Mouse (Mus musculus) heart, embryonic 14.5 days (tissue): ENCODE results near the gene Poll. TPM values are rescaled to one million over a fixed set of nuclear protein-coding genes. Genes with fewer than 3 reads are reported as not detected.

Source experiments
- ATAC-seq: fragments of 200-750 bp; cut with Nextera tagmentation; 2 replicates; pipeline ENCODE4 v1.8.0; 2017; ENCODE audit warnings: low read depth, moderate TSS enrichment; ENCODE audit not compliant: insufficient number of reproducible peaks, insufficient read depth, low FRiP score
- H3K27ac ChIP-seq, 2 experiments: fragments of 200-500 bp in 1 of 2; fragments of 300-500 bp in 1 of 2; sonication (generic) in 1 of 2; replicated peaks in 1 of 2; 2 replicates each; pipeline ENCODE4 v1.5.1; 2012 to 2014; ENCODE audit warnings: low read depth in 2 of 2, low read length in 2 of 2, control low read depth in 1 of 2, mild to moderate bottlenecking in 1 of 2, mixed read lengths in 1 of 2; ENCODE audit not compliant: control insufficient read depth in 1 of 2, insufficient read depth in 1 of 2
- H3K27me3 ChIP-seq: fragments of 300-500 bp; sonication (generic); 2 replicates; pipeline ENCODE4 v1.6.1; 2014; ENCODE audit warnings: mild to moderate bottlenecking, low read length, control low read depth; ENCODE audit not compliant: control insufficient read depth, insufficient read depth
- H3K36me3 ChIP-seq: fragments of 300-500 bp; sonication (generic); 2 replicates; pipeline ENCODE4 v1.6.1; 2014; ENCODE audit warnings: mild to moderate bottlenecking, control low read depth, low read length, mixed read lengths; ENCODE audit not compliant: control insufficient read depth, insufficient read depth
- H3K4me1 ChIP-seq, 2 experiments: fragments of 200-500 bp in 1 of 2; fragments of 300-500 bp in 1 of 2; sonication (generic) in 1 of 2; 2 replicates each; pipeline ENCODE4 v1.6.1; 2012 to 2014; ENCODE audit warnings: low read length in 2 of 2, control low read depth in 1 of 2, mixed read lengths in 1 of 2; ENCODE audit not compliant: control insufficient read depth in 2 of 2, insufficient read depth in 2 of 2
- H3K4me2 ChIP-seq: fragments of 300-500 bp; sonication (generic); 2 replicates; pipeline ENCODE4 v1.6.1; 2014; ENCODE audit warnings: mild to moderate bottlenecking, low read length
- H3K4me3 ChIP-seq, 2 experiments: fragments of 200-500 bp in 1 of 2; fragments of 300-500 bp in 1 of 2; sonication (generic) in 1 of 2; 2 replicates each; pipeline ENCODE4 v1.5.1; 2012 to 2014; ENCODE audit warnings: low read length in 2 of 2, mild to moderate bottlenecking in 2 of 2, control low read depth in 1 of 2, low read depth in 1 of 2, moderate library complexity in 1 of 2; ENCODE audit not compliant: control insufficient read depth in 1 of 2, insufficient read depth in 1 of 2
- H3K9ac ChIP-seq: fragments of 300-500 bp; sonication (generic); 2 replicates; pipeline ENCODE4 v1.6.1; 2014; ENCODE audit warnings: mild to moderate bottlenecking, low read length
- H3K9me3 ChIP-seq: fragments of 300-500 bp; sonication (generic); 2 replicates; pipeline ENCODE4 v1.6.1; 2016; ENCODE audit warnings: low read length, control low read depth; ENCODE audit not compliant: control insufficient read depth
- WGBS: fragments of 180-500 bp; shearing (Covaris S2); extraction: QIAGEN DNeasy Blood & Tissue Kit; methylation state at CpG from one replicate; pipeline ENCODE4 v1.1.7; 2014; 5-methylcytosine and 5-hydroxymethylcytosine counted together
- polyA plus RNA-seq: library from polyadenylated mRNA; unstranded; fragments of >200 nt; fragmentation: Nextera tagmentation; extraction: Ambion mirVana; gene quantifications from 2 replicates; pipeline ENCODE4 v1.2.1, GENCODE M21; 2014

The Poll gene
- polyA plus RNA-seq, 1 experiment from 2014 or later: 13.0 TPM

DNA sequence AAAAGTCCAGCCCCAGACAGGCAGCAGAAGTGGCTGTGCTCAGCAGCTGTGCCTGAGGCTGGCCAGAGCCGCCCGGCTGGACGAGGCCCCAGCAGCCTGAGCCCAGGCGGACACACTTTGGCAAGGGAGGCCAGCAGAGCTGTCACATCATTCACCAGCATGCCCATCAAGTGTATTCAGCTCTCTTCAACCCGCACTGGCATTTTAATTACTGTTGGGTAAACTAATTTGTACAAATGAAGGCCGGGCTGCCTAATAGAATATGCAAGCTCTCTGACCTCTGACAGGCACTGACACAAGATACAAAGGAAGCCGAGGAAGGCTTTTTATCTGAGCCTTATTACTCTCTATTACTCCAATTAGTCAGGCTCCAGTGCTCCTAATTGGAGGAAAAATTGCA is 35.7 kb upstream of the Poll start:
- Histone ChIP-seq H3K4me2 (no peak overlapping the region), H3K4me1 (peaks cover 4 to 11% of the 10 kb centered on the region in 2 experiments; a peak in 2 of 4 replicates), H3K27me3 (no peaks in the 10 kb centered on the region), H3K9me3 (no peaks in the 10 kb centered on the region), H3K9ac (no peak overlapping the region), H3K4me3 (no peak overlapping the region), H3K36me3 (peaks cover 10% of the 10 kb centered on the region; the same call in 1 of the 2 replicates), H3K27ac (no peak overlapping the region)
- no peak for ATAC-seq
- 45% methylated on average over 7 of the region's 7 CpGs for WGBS

DNA sequence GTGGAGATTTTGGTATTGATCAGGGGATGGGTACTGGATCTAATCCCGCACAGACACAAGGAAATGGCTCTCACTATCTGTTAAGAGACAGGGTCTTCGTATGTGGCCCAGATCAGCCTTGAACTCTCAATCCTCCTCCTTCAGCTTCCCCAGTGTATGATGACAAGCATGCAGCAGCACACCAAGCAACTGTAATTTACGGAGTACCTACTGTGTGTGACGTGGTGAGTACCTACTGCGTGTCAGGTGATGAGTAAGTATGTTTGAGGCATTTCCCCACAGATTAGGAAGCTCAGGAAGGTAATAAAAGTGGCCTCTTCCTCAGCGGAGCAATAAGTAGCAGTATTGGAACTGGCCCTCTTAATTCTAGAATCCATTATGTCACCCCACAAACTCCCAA is 35.1 kb upstream of the Poll start:
- H3K27ac ChIP-seq: no peak overlapping the region
- no peak overlapping the region for H3K4me2 ChIP-seq
- WGBS: 90% methylated on average over 6 of the region's 6 CpGs
- H3K4me3 ChIP-seq: no peak overlapping the region
- H3K36me3 ChIP-seq: peaks cover 11% of the 10 kb centered on the region; the same call in 1 of the 2 replicates
- peaks cover 4 to 11% of the 10 kb centered on the region in 2 experiments; a peak in 2 of 4 replicates for H3K4me1 ChIP-seq
- no peak for ATAC-seq
- H3K27me3 ChIP-seq: no peaks in the 10 kb centered on the region
- no peak overlapping the region for H3K9ac ChIP-seq
- H3K9me3 ChIP-seq: no peaks in the 10 kb centered on the region

DNA sequence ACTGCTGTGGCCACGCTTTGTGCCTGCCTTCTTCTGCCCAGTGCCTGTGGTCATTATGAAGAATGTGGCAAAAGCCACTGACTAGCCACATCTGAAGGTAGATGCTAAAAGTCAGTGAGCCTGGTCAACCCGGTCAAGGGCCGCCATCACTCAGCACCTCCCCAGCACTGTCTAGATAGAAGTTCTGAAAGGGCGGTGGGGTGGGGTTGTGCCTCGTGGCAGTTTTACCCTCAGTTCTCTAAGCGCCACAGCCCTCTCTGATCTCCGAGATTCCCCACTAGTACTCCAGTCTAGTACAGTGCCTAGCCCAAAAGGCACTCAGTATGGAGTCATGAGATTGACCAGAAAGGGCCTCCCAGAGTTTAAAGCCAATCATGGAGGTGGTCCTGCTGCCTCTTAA is 33.7 kb upstream of the Poll start:
- H3K4me2 ChIP-seq: no peak overlapping the region
- H3K4me3 ChIP-seq: no peak overlapping the region
- H3K27me3 ChIP-seq: no peaks in the 10 kb centered on the region
- H3K9me3 ChIP-seq: no peaks in the 10 kb centered on the region
- H3K27ac ChIP-seq: no peak overlapping the region
- no peak overlapping the region for H3K9ac ChIP-seq
- no peak for ATAC-seq
- peaks cover 11% of the 10 kb centered on the region; the same call in 1 of the 2 replicates for H3K36me3 ChIP-seq
- peaks cover 4 to 11% of the 10 kb centered on the region in 2 experiments; a peak in 2 of 4 replicates for H3K4me1 ChIP-seq
- WGBS: 81% methylated on average over 7 of the region's 7 CpGs

DNA sequence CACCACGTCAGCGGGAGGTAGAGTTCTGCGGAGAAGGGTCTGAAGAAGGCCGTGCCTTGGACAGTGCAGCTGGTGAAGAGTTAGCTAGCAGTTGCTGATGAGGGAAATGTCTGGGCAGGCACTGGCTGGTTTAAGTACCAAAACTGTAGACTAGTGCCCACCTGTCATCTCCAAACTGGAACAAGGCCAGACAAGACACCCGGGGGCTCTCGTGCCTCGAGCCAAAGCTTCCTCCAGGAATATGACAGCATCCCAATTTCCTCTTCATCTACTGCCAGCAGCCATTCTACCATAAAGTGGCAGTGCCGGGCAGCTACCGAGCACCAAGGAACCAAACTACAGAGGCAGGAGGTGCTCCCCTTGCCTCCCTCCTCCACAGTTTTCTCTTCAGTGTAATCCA is 32.6 kb upstream of the Poll start:
- H3K9me3 ChIP-seq: no peaks in the 10 kb centered on the region
- no peak overlapping the region for H3K9ac ChIP-seq
- peaks cover 4 to 11% of the 10 kb centered on the region in 2 experiments; a peak in 2 of 4 replicates for H3K4me1 ChIP-seq
- H3K4me3 ChIP-seq: no peak overlapping the region
- WGBS: 87% methylated on average over 9 of the region's 9 CpGs
- ATAC-seq: no peak
- H3K4me2 ChIP-seq: no peak overlapping the region
- peaks cover 18% of the 10 kb centered on the region; the same call in 1 of the 2 replicates for H3K36me3 ChIP-seq
- H3K27me3 ChIP-seq: no peaks in the 10 kb centered on the region
- H3K27ac ChIP-seq: no peak overlapping the region

DNA sequence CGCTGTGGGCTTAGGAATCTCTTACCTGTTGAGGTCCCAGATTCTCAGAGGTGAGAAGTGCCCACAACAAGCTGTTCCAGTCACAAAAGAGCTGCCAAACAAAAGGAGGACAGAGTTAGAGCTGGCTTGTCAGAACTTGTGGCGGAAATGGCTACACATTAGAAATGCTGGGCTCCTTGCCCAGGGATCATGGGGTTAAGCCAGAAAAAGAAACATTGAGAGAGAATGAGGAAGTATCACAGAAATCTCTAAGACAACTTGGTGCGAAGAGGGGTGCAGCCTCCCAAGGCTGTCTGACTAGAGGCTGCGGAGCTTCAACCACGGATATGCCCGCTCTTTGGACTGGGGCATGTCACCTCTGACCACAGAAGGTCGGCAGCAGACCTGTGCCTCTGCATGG is 31.4 kb upstream of the Poll start:
- no peak overlapping the region for H3K4me3 ChIP-seq
- H3K9me3 ChIP-seq: no peaks in the 10 kb centered on the region
- no peak for ATAC-seq
- H3K4me2 ChIP-seq: no peak overlapping the region
- WGBS: 70% methylated on average over 7 of the region's 7 CpGs
- H3K27me3 ChIP-seq: no peaks in the 10 kb centered on the region
- no peak overlapping the region for H3K27ac ChIP-seq
- peaks cover 4 to 11% of the 10 kb centered on the region in 2 experiments; a peak in 2 of 4 replicates for H3K4me1 ChIP-seq
- no peak overlapping the region for H3K9ac ChIP-seq
- H3K36me3 ChIP-seq: peaks cover 18% of the 10 kb centered on the region; the same call in 1 of the 2 replicates

DNA sequence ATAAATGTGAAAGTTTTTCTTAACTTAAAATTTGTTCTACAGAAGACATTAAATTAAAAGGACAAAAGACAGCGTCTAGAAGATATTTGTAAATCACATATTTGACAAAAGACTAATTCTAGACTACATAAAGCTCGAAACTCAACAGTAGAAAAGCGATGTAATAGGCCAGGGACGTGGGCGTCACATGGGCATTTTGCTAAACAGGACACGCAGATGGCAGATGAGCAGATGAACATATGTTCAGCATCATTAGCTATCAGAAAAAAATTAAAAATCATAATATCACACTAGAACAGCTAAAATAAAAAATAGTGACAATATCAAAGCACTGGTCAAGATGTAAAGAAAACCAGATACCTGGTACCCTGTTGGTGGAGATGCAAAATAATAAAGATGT is 29.4 kb upstream of the Poll start:
- Histone ChIP-seq H3K9me3 (no peaks in the 10 kb centered on the region), H3K4me1 (peaks cover 4 to 6% of the 10 kb centered on the region in 2 experiments; a peak in 2 of 4 replicates)
- 93% methylated on average over 6 of the region's 6 CpGs for WGBS

DNA sequence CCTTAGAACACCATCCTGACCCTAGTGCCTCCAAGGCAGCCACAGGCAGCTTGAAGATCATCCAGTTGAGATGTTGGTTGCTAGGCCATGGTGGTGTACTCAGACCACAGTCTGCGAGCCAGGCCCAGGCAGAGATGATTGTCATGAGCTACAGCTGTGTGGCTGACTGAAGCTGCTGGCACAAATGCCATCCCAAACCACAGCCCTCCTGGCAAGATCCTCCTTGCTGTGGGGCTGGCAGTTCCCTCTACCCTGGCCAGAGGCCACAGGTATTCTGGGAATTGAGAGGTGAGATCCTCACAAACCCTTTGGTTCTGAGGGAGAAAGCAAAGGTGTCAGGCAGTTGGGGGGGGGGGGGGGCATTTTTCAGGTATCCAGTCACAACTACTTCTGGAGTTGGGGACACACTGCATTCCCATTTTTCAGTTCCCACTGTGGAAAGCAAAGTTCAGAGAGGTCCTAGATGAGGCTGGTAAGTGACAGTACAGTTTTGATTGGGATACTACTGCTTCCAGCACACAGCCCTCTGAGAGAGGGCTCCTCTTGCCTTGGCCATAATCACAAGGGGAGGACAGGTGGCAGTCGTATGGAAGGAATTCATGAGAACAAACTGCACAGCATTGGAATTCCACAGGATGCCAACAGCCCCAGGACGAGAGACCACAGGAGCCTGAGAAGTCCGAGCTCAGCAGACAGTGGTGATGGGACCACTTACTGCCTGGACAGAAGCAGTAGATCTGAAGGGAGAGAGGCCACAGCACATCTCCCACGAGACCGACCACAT is 27.4 kb upstream of the Poll start:
- Histone ChIP-seq H3K4me2 (no peak overlapping the region), H3K9me3 (no peaks in the 10 kb centered on the region), H3K27me3 (no peaks in the 10 kb centered on the region), H3K9ac (no peak overlapping the region), H3K4me3 (no peak overlapping the region), H3K27ac (no peak overlapping the region), H3K36me3 (peaks cover 32% of the 10 kb centered on the region; the same call in 1 of the 2 replicates), H3K4me1 (peaks cover 4 to 6% of the 10 kb centered on the region in 2 experiments; a peak in 2 of 4 replicates)
- ATAC-seq: no peak
- WGBS: 61% methylated on average over 6 of the region's 6 CpGs

More for the DNA sequence above, 29.4 kb upstream of the Poll start:
- H3K4me3 ChIP-seq: no peak overlapping the region
- H3K27ac ChIP-seq: no peak overlapping the region
- no peak overlapping the region for H3K4me2 ChIP-seq
- no peak for ATAC-seq
- H3K27me3 ChIP-seq: no peaks in the 10 kb centered on the region
- H3K9ac ChIP-seq: no peak overlapping the region
- peaks cover 18% of the 10 kb centered on the region; the same call in 1 of the 2 replicates for H3K36me3 ChIP-seq
